Mouse (Mus musculus) stomach, postnatal 0 days (tissue): Measurements from ENCODE around the gene Dph3. TPM values are rescaled to one million over a fixed set of nuclear protein-coding genes. Genes with fewer than 3 reads are reported as not detected.

Experiments used
- ATAC-seq: fragments of 200-750 bp; cut with Nextera tagmentation; 2 replicates; pipeline ENCODE4 v1.8.0; 2017; ENCODE audit not compliant: low FRiP score, low TSS enrichment
- DNase-seq: peaks from one replicate; pipeline ENCODE4 v3.0.0-alpha.2; 2016; ENCODE audit warnings: low spot score
- H3K27ac ChIP-seq: fragments of 300-500 bp; sonication (generic); replicated peaks from 2 replicates; pipeline ENCODE4 v1.5.1; 2014; ENCODE audit warnings: mild to moderate bottlenecking, control low read depth
- H3K27me3 ChIP-seq: fragments of 300-500 bp; sonication (generic); 2 replicates; pipeline ENCODE4 v1.6.1; 2014; ENCODE audit warnings: low read length; ENCODE audit not compliant: control insufficient read depth, insufficient read depth
- H3K36me3 ChIP-seq: fragments of 300-500 bp; sonication (generic); 2 replicates; pipeline ENCODE4 v1.6.1; 2014; ENCODE audit warnings: low read length, mixed read lengths; ENCODE audit not compliant: control insufficient read depth, insufficient read depth
- H3K4me1 ChIP-seq: fragments of 300-500 bp; sonication (generic); replicated peaks from 2 replicates; pipeline ENCODE4 v1.6.1; 2014; ENCODE audit warnings: antibody characterized with exemption; ENCODE audit not compliant: control insufficient read depth, insufficient read depth
- H3K4me2 ChIP-seq: fragments of 300-500 bp; sonication (generic); replicated peaks from 2 replicates; pipeline ENCODE4 v1.6.1; 2014; ENCODE audit warnings: low read depth, mild to moderate bottlenecking, control low read depth, moderate library complexity
- H3K4me3 ChIP-seq: fragments of 300-500 bp; sonication (generic); 2 replicates; pipeline ENCODE4 v1.5.1; 2014; ENCODE audit warnings: low read depth, low read length, control low read depth
- H3K9ac ChIP-seq: fragments of 300-500 bp; sonication (generic); 2 replicates; pipeline ENCODE4 v1.6.1; 2014; ENCODE audit warnings: mild to moderate bottlenecking, low read length, control low read depth, mixed read lengths
- H3K9me3 ChIP-seq: fragments of 300-500 bp; sonication (generic); 2 replicates; pipeline ENCODE4 v1.6.1; 2016; ENCODE audit warnings: low read length; ENCODE audit not compliant: control insufficient read depth
- CTCF ChIP-seq: IDR thresholded peaks from 2 replicates; pipeline ENCODE4 v1.5.1; 2016; ENCODE audit warnings: antibody characterized with exemption, low read depth, mild to moderate bottlenecking, moderate library complexity
- EP300 ChIP-seq: optimal IDR thresholded peaks from 2 replicates; pipeline ENCODE3; 2016; ENCODE audit warnings: antibody characterized with exemption
- WGBS: fragments of 180-500 bp; shearing (Covaris S2); extraction: QIAGEN DNeasy Blood & Tissue Kit; methylation state at CpG from one replicate; pipeline ENCODE4 v1.1.7; 2014; 5-methylcytosine and 5-hydroxymethylcytosine counted together
- polyA plus RNA-seq: library from polyadenylated mRNA; unstranded; fragments of >200 nt; fragmentation: Nextera tagmentation; extraction: Ambion mirVana; gene quantifications from 2 replicates; pipeline ENCODE4 v1.2.1, GENCODE M21; 2015

Dph3 gene
- polyA plus RNA-seq, 1 experiment from 2014 or later: 93.3 TPM

- Histone ChIP-seq H3K27me3 (no peaks in the 10 kb centered on the region), H3K9me3 (no peaks in the 10 kb centered on the region), H3K4me1 (no peaks in the 10 kb centered on the region), H3K27ac (no peak overlapping the region), H3K4me2 (no peak overlapping the region), H3K4me3 (no peak overlapping the region), H3K36me3 (no peaks in the 10 kb centered on the region), H3K9ac (no peak overlapping the region)
- TF ChIP-seq EP300 (no peak), CTCF (no peak)
- DNase-seq (no peak), ATAC-seq (no peak)
- 84% methylated on average over 4 of the region's 4 CpGs for WGBS
Measured at GRCm38 (mm10) chr14:32061398-32061797, 24.1 kb downstream of the Dph3 start.

GRCm38 (mm10) chr14:32057664-32058063 is 27.9 kb downstream of the Dph3 start:
- ATAC-seq: no peak
- DNase-seq: no peak
- WGBS: 65% methylated on average over 4 of the region's 4 CpGs

GRCm38 (mm10) chr14:32056675-32057074 is 28.9 kb downstream of the Dph3 start:
- H3K27ac ChIP-seq: no peak overlapping the region
- H3K4me2 ChIP-seq: no peak overlapping the region
- no peaks in the 10 kb centered on the region for H3K27me3 ChIP-seq
- H3K9me3 ChIP-seq: no peaks in the 10 kb centered on the region
- no peak overlapping the region for H3K9ac ChIP-seq
- WGBS: 95% methylated on average over 2 of the region's 2 CpGs
- peak; percentile 53 for TF ChIP-seq CTCF
- no peak for TF ChIP-seq EP300
- no peak overlapping the region for H3K4me3 ChIP-seq
- no peak for DNase-seq
- no peak for ATAC-seq
- H3K36me3 ChIP-seq: no peaks in the 10 kb centered on the region
- H3K4me1 ChIP-seq: no peaks in the 10 kb centered on the region

More at GRCm38 (mm10) chr14:32057664-32058063, 27.9 kb downstream of the Dph3 start:
- TF ChIP-seq CTCF (no peak), EP300 (no peak)
- H3K9ac ChIP-seq: no peak overlapping the region
- H3K27me3 ChIP-seq: no peaks in the 10 kb centered on the region
- no peaks in the 10 kb centered on the region for H3K4me1 ChIP-seq
- no peak overlapping the region for H3K4me2 ChIP-seq
- no peaks in the 10 kb centered on the region for H3K36me3 ChIP-seq
- no peak overlapping the region for H3K4me3 ChIP-seq
- H3K27ac ChIP-seq: no peak overlapping the region
- H3K9me3 ChIP-seq: no peaks in the 10 kb centered on the region

- Histone ChIP-seq H3K4me1 (no peaks in the 10 kb centered on the region), H3K9me3 (no peaks in the 10 kb centered on the region), H3K4me2 (no peak overlapping the region), H3K9ac (no peak overlapping the region), H3K27me3 (no peaks in the 10 kb centered on the region), H3K4me3 (no peak overlapping the region), H3K36me3 (no peaks in the 10 kb centered on the region), H3K27ac (no peak overlapping the region)
- no peak for TF ChIP-seq EP300
- no peak for TF ChIP-seq CTCF
- ATAC-seq (no peak), DNase-seq (no peak)
- WGBS: 58% methylated on average over 8 of the region's 8 CpGs
Measured at GRCm38 (mm10) chr14:32055781-32056180, 29.7 kb downstream of the Dph3 start.

- H3K4me1 ChIP-seq: no peaks in the 10 kb centered on the region
- no peaks in the 10 kb centered on the region for H3K9me3 ChIP-seq
- DNase-seq: no peak
- no peaks in the 10 kb centered on the region for H3K27me3 ChIP-seq
- TF ChIP-seq EP300 (no peak), CTCF (no peak)
- no peaks in the 10 kb centered on the region for H3K36me3 ChIP-seq
- H3K27ac ChIP-seq: no peak overlapping the region
- no peak overlapping the region for H3K4me2 ChIP-seq
- H3K9ac ChIP-seq: no peak overlapping the region
- H3K4me3 ChIP-seq: no peak overlapping the region
- ATAC-seq: no peak
- 47% methylated on average over 10 of the region's 10 CpGs for WGBS
Measured at GRCm38 (mm10) chr14:32054788-32055187, 30.7 kb downstream of the Dph3 start.

GRCm38 (mm10) chr14:32053895-32054294 is 31.6 kb downstream of the Dph3 start:
- Histone ChIP-seq H3K9me3 (no peaks in the 10 kb centered on the region), H3K27ac (no peak overlapping the region), H3K4me3 (no peak overlapping the region), H3K4me1 (no peaks in the 10 kb centered on the region), H3K9ac (no peak overlapping the region), H3K36me3 (no peaks in the 10 kb centered on the region), H3K27me3 (no peaks in the 10 kb centered on the region), H3K4me2 (no peak overlapping the region)
- ATAC-seq (no peak), DNase-seq (no peak)
- 67% methylated on average over 5 of the region's 5 CpGs for WGBS
- TF ChIP-seq EP300 (no peak), CTCF (no peak)
